ENCODE assay signal across 26 mouse cellular contexts in genomic region chr4:45574614-45575169, GRCm38 (mm10). TPM values are rescaled to one million over a fixed set of nuclear protein-coding genes. Genes with fewer than 3 reads are reported as not detected.
DNase-seq lines count a peak whose midpoint lies in the region; ATAC-seq and TF ChIP-seq lines count a peak whose summit lies in the region.
"Had no signal": no experiment of that assay in that cellular context is flagged by ENCODE, and none has a peak within 500 bp of the region (broad histone marks: within the 10 kb centered on the region; RNA-seq: fewer than 3 reads in every experiment).

No protein-coding gene starts in this region.

- no peak for TF ChIP-seq POLR2A in brain, embryonic 14.5 days (IDR thresholded peaks at IDR 0.05; ENCODE audit: borderline replicate concordance, extremely low read depth, insufficient read depth, insufficient read length, poor library complexity, severe bottlenecking)

- no peak for TF ChIP-seq CTCF in brain, embryonic 14.5 days (IDR thresholded peaks at IDR 0.05; ENCODE audit: borderline replicate concordance, extremely low read depth, insufficient read depth, insufficient read length)

- peaks cover 12% of the 10 kb centered on the region for H3K4me1 ChIP-seq in heart, embryonic 10.5 days
- H3K4me1 ChIP-seq in limb, embryonic 12.5 days (replicated peaks) = peaks cover 26% of the 10 kb centered on the region
- peaks cover 22% of the 10 kb centered on the region for H3K4me1 ChIP-seq in limb, embryonic 10.5 days
- H3K4me1 ChIP-seq in intestine, embryonic 16.5 days (ENCODE audit: control insufficient read depth, insufficient read depth, low read length) = peaks cover 8% of the 10 kb centered on the region
- H3K4me1 ChIP-seq: liver, embryonic 13.5 days had no signal

- 64% methylated on average over 15 of the region's 15 CpGs for WGBS in heart, embryonic 10.5 days
- 58% methylated on average over 15 of the region's 15 CpGs for WGBS in limb, embryonic 12.5 days
- WGBS in limb, embryonic 10.5 days = 77% methylated on average over 15 of the region's 15 CpGs
- WGBS in intestine, embryonic 16.5 days = 56% methylated on average over 15 of the region's 15 CpGs

- ATAC-seq in limb, embryonic 12.5 days (ENCODE audit: insufficient number of reproducible peaks, insufficient read depth, low FRiP score, low TSS enrichment, low read depth) = no peak
- peak; percentile 33; the same call in 1 of the 2 replicates for ATAC-seq in intestine, embryonic 16.5 days
- ATAC-seq in megakaryocyte progenitor cell, adult 5-6 weeks (replicated peaks; ENCODE audit: poor library complexity) = no peak
- ATAC-seq: CD4-positive, CD25-positive, alpha-beta regulatory T cell, adult 4 months; forebrain, embryonic 13.5 days; hindbrain, postnatal 0 days had no signal

- no peak overlapping the region for H3K27ac ChIP-seq in heart, embryonic 10.5 days
- H3K27ac ChIP-seq in limb, embryonic 12.5 days = no peak overlapping the region
- no peak overlapping the region for H3K27ac ChIP-seq in limb, embryonic 10.5 days
- H3K27ac ChIP-seq in intestine, embryonic 16.5 days (ENCODE audit: low read length) = no peak overlapping the region
- H3K27ac ChIP-seq: forebrain, embryonic 13.5 days; gastrocnemius, adult 2 months; hindbrain, embryonic 10.5 days; hindbrain, postnatal 0 days; liver, embryonic 13.5 days; macrophage; midbrain, embryonic 12.5 days had no signal

- H3K9ac ChIP-seq in limb, embryonic 12.5 days (replicated peaks) = no peak overlapping the region
- H3K9ac ChIP-seq in intestine, embryonic 16.5 days (ENCODE audit: low read depth, low read length) = no peak overlapping the region
- H3K9ac ChIP-seq: forebrain, embryonic 13.5 days; liver, embryonic 13.5 days; midbrain, embryonic 12.5 days had no signal

- peak overlapping the region; percentile 13; the same call in 1 of the 2 replicates for H3K4me2 ChIP-seq in limb, embryonic 12.5 days
- H3K4me2 ChIP-seq in intestine, embryonic 16.5 days (ENCODE audit: low read depth, low read length) = no peak overlapping the region
- H3K4me2 ChIP-seq: forebrain, embryonic 13.5 days; heart, embryonic 11.5 days; liver, embryonic 13.5 days; midbrain, embryonic 12.5 days had no signal

- H3K4me3 ChIP-seq in heart, embryonic 10.5 days = no peak overlapping the region
- H3K4me3 ChIP-seq in limb, embryonic 12.5 days (replicated peaks) = no peak overlapping the region
- H3K4me3 ChIP-seq in limb, embryonic 10.5 days = no peak overlapping the region
- no peak overlapping the region for H3K4me3 ChIP-seq in intestine, embryonic 16.5 days (ENCODE audit: low read length)
- H3K4me3 ChIP-seq: erythroblast, embryonic 14.5 days; forebrain, embryonic 13.5 days; gastrocnemius, adult 2 months; hindbrain, embryonic 10.5 days; liver, embryonic 13.5 days; midbrain, embryonic 12.5 days had no signal

- DNase-seq in heart, adult 11 months = peak; percentile 66
- DNase-seq in heart, embryonic 10.5 days (ENCODE audit: low spot score) = no peak
- DNase-seq in limb, embryonic 10.5 days (ENCODE audit: low spot score) = no peak
- DNase-seq in brain, embryonic 14.5 days (ENCODE audit: low read depth) = peak; percentile 60
- DNase-seq in right cerebral cortex, postnatal 25 days = no peak
- DNase-seq: adrenal gland, postnatal 25 days; cerebellum, adult 9-10 months; gastrocnemius, adult 2 months; kidney, adult 9 months; kidney, postnatal 14 days; liver, embryonic 13.5 days; right cerebral cortex, postnatal 14 days; spleen, adult 18-20 months; thymus, adult 18-20 months; thymus, postnatal 36 days had no signal

- H3K36me3 ChIP-seq in heart, embryonic 10.5 days = no peaks in the 10 kb centered on the region
- no peaks in the 10 kb centered on the region for H3K36me3 ChIP-seq in limb, embryonic 12.5 days
- H3K36me3 ChIP-seq in limb, embryonic 10.5 days = no peaks in the 10 kb centered on the region
- H3K36me3 ChIP-seq in intestine, embryonic 16.5 days (ENCODE audit: control insufficient read depth, insufficient read depth, low read length) = no peaks in the 10 kb centered on the region
- H3K36me3 ChIP-seq: hindbrain, embryonic 10.5 days; liver, embryonic 13.5 days; midbrain, embryonic 12.5 days had no signal

- no peaks in the 10 kb centered on the region for H3K27me3 ChIP-seq in heart, embryonic 10.5 days (ENCODE audit: insufficient read depth, poor library complexity, severe bottlenecking)
- H3K27me3 ChIP-seq in limb, embryonic 12.5 days = no peaks in the 10 kb centered on the region
- no peaks in the 10 kb centered on the region for H3K27me3 ChIP-seq in limb, embryonic 10.5 days (ENCODE audit: low read depth, poor library complexity, severe bottlenecking)
- H3K27me3 ChIP-seq in intestine, embryonic 16.5 days (replicated peaks; ENCODE audit: control insufficient read depth, insufficient read depth, low read length) = no peaks in the 10 kb centered on the region
- H3K27me3 ChIP-seq: forebrain, embryonic 13.5 days; liver, embryonic 13.5 days had no signal

- no peaks in the 10 kb centered on the region for H3K9me3 ChIP-seq in heart, embryonic 10.5 days
- H3K9me3 ChIP-seq in limb, embryonic 12.5 days = no peaks in the 10 kb centered on the region
- H3K9me3 ChIP-seq in limb, embryonic 10.5 days (replicated peaks) = no peaks in the 10 kb centered on the region
- H3K9me3 ChIP-seq in intestine, embryonic 16.5 days (ENCODE audit: control insufficient read depth, low read length) = no peaks in the 10 kb centered on the region
- H3K9me3 ChIP-seq: forebrain, embryonic 13.5 days; hindbrain, embryonic 10.5 days; liver, embryonic 13.5 days; midbrain, embryonic 12.5 days had no signal

RNA-seq across cellular contexts. Expression of gene Shb, which starts 42.4 kb away (rescaled TPM):
- polyA plus RNA-seq in heart, embryonic 10.5 days (2016; fragmentation: Nextera tagmentation; extraction: Ambion mirVana) = 8.2 and 8.3 TPM in 2 replicates
- 6.6 and 8.3 TPM in 2 replicates for polyA plus RNA-seq in limb, embryonic 12.5 days (2016; fragmentation: Nextera tagmentation; extraction: Ambion mirVana)
- polyA plus RNA-seq in limb, embryonic 10.5 days (2016; fragmentation: Nextera tagmentation; extraction: Ambion mirVana) = 4.3 and 4.8 TPM in 2 replicates
- 36.4 and 47.2 TPM in 2 replicates for polyA plus RNA-seq in brain, embryonic 14.5 days (2012; rRNA removed)
- 1.5 and 2.7 TPM in 2 replicates for polyA plus RNA-seq in intestine, embryonic 16.5 days (2015; fragmentation: Nextera tagmentation; extraction: Ambion mirVana)
- 1.5 TPM in 2 replicates for total RNA-seq in megakaryocyte progenitor cell, adult 5-6 weeks (2015)
- 2.0 and 2.8 TPM in 2 replicates for total RNA-seq in megakaryocyte progenitor cell, adult 5-6 weeks (2017)

Comparison
In these comparisons a context has a peak if more than half of its experiments do, and no peak if none do; other contexts are left out.
1. DNase-seq: peak in heart, adult 11 months (single experiment) and brain, embryonic 14.5 days (single experiment); none in heart, embryonic 10.5 days (single experiment), limb, embryonic 10.5 days (single experiment) and right cerebral cortex, postnatal 25 days (single experiment).